Mouse (Mus musculus): Measurements from ENCODE around the gene Tgm5. TPM values are rescaled to one million over a fixed set of nuclear protein-coding genes. Genes with fewer than 3 reads are reported as not detected.

Tgm5 gene
- total RNA-seq, 2 experiments from 2014 or later: not detected

Other genes starting within 250 kb of the Tgm5 start
- 10 to 100 TPM; 15.7 to 17.1 TPM for gene Cdan1, start 235.7 kb downstream of the Tgm5 start, total RNA-seq (2021)
- 10 to 100 TPM; 12.0 to 14.3 TPM for gene Ttbk2, start 235.2 kb downstream of the Tgm5 start, total RNA-seq (2021)
- gene Ubr1, start 115.1 kb downstream of the Tgm5 start, total RNA-seq (2021): 10 to 100 TPM; 23.6 to 25.2 TPM
- 1 to 10 TPM; 2.7 to 3.1 TPM for gene Tmem62, start 108.8 kb downstream of the Tgm5 start, total RNA-seq (2021)
- 10 to 100 TPM; 37.3 to 40.9 TPM for gene Ccndbp1, start 77.4 kb downstream of the Tgm5 start, total RNA-seq (2021)
- 1 to 10 TPM; 1.1 to 1.3 TPM for gene Epb42, start 48.8 kb downstream of the Tgm5 start, total RNA-seq (2021)
- gene Tgm7, start 24.0 kb upstream of the Tgm5 start, total RNA-seq (2021): not detected
- 10 to 100 TPM; 10.5 to 11.7 TPM for gene Adal, start 54.6 kb upstream of the Tgm5 start, total RNA-seq (2021)
- 1 to 10 TPM; 8.8 to 9.2 TPM for gene Lcmt2, start 54.8 kb upstream of the Tgm5 start, total RNA-seq (2021)
- gene Tubgcp4, start 84.8 kb upstream of the Tgm5 start, total RNA-seq (2021): 10 to 100 TPM; 15.5 to 16.1 TPM
- 1 to 10 TPM; 7.6 to 8.5 TPM for gene Zscan29, start 85.3 kb upstream of the Tgm5 start, total RNA-seq (2021)
- gene Trp53bp1, start 185.6 kb upstream of the Tgm5 start, total RNA-seq (2021): 10 to 100 TPM; 32.5 to 41.3 TPM
- gene Map1a, start 203.8 kb upstream of the Tgm5 start, total RNA-seq (2021): 1 to 10 TPM; 7.6 to 8.7 TPM